8 mouse cellular contexts compared by ENCODE assay signal in genomic region chrX:20705083-20705402, GRCm38 (mm10). TPM values are rescaled to one million over a fixed set of nuclear protein-coding genes. Genes with fewer than 3 reads are reported as not detected.
DNase-seq lines count a peak whose midpoint lies in the region; ATAC-seq and TF ChIP-seq lines count a peak whose summit lies in the region.

No protein-coding gene starts in this region.

- ATAC-seq in liver, postnatal 0 days: no peak

- no peaks in the 10 kb centered on the region for H3K36me3 ChIP-seq in heart, embryonic 10.5 days
- peaks cover 23% of the 10 kb centered on the region; the same call in 1 of the 2 replicates for H3K36me3 ChIP-seq in E14TG2a.4 (ENCODE audit: insufficient read depth, low read length)
- H3K36me3 ChIP-seq in hindbrain, embryonic 10.5 days: peaks cover 8% of the 10 kb centered on the region; the same call in 1 of the 2 replicates
- H3K36me3 ChIP-seq in liver, postnatal 0 days (replicated peaks; ENCODE audit: insufficient read depth, low read length): no peaks in the 10 kb centered on the region

- H3K4me1 ChIP-seq in heart, embryonic 10.5 days: no peaks in the 10 kb centered on the region
- peaks cover 28% of the 10 kb centered on the region for H3K4me1 ChIP-seq in E14TG2a.4 (replicated peaks; ENCODE audit: low read depth, low read length)
- H3K4me1 ChIP-seq in hindbrain, embryonic 10.5 days (replicated peaks): no peaks in the 10 kb centered on the region
- H3K4me1 ChIP-seq in liver, postnatal 0 days (ENCODE audit: insufficient read depth): no peaks in the 10 kb centered on the region

- peak overlapping the region; percentile 89 for H3K27ac ChIP-seq in heart, embryonic 10.5 days
- H3K27ac ChIP-seq in hindbrain, embryonic 10.5 days: peak overlapping the region; percentile 90
- H3K27ac ChIP-seq in liver, postnatal 0 days (ENCODE audit: low read depth): peak overlapping the region; percentile 90; the same call in 1 of the 2 replicates

- no peaks in the 10 kb centered on the region for H3K9me3 ChIP-seq in heart, embryonic 10.5 days
- no peaks in the 10 kb centered on the region for H3K9me3 ChIP-seq in E14TG2a.4 (ENCODE audit: low read length)
- H3K9me3 ChIP-seq in hindbrain, embryonic 10.5 days: 0 out of 2 replicates have a peak, but pooled peaks cover 2% of the 10 kb centered on the region
- H3K9me3 ChIP-seq in liver, postnatal 0 days (ENCODE audit: low read length): no peaks in the 10 kb centered on the region

- TF ChIP-seq CTCF in E14TG2a.4 (conservative IDR thresholded peaks at IDR 0.05; ENCODE audit: low read length): no peak
- no peak for TF ChIP-seq CTCF in liver, postnatal 0 days (IDR thresholded peaks at IDR 0.05; ENCODE audit: low read depth)

- TF ChIP-seq EP300 in liver, postnatal 0 days (IDR thresholded peaks at IDR 0.05; ENCODE audit: low read depth): no peak

- peak overlapping the region; percentile 79 for H3K4me2 ChIP-seq in liver, postnatal 0 days (ENCODE audit: low read depth, low read length)

- 32% methylated on average over 3 of the region's 3 CpGs for WGBS in heart, embryonic 10.5 days
- 35% methylated on average over 3 of the region's 3 CpGs for WGBS in hindbrain, embryonic 10.5 days
- 22% methylated on average over 3 of the region's 3 CpGs for WGBS in liver, postnatal 0 days (ENCODE audit: insufficient replicate concordance)

- H3K4me3 ChIP-seq in heart, embryonic 10.5 days: peak overlapping the region; percentile 65
- peak overlapping the region; percentile 86 for H3K4me3 ChIP-seq in E14TG2a.4 (replicated peaks; ENCODE audit: low read length)
- peak overlapping the region; percentile 68 for H3K4me3 ChIP-seq in hindbrain, embryonic 10.5 days
- H3K4me3 ChIP-seq in liver, postnatal 0 days (ENCODE audit: low read depth, low read length): peak overlapping the region; percentile 63

- no peak overlapping the region for H3K9ac ChIP-seq in liver, postnatal 0 days (replicated peaks)

- DNase-seq in heart, embryonic 10.5 days (ENCODE audit: low spot score): no peak
- no peak for DNase-seq in heart, adult 18-20 months
- no peak for DNase-seq in hindbrain, embryonic 10.5 days (ENCODE audit: low spot score)
- no peak for DNase-seq in liver, postnatal 0 days
- no peak for DNase-seq in cerebellum, postnatal 10 days
- no peak for DNase-seq in layer of hippocampus, postnatal 10 days (ENCODE audit: low spot score in 2 of 2)
- no peak for DNase-seq in spleen, postnatal 14 days (ENCODE audit: low spot score in 2 of 2)

- no peaks in the 10 kb centered on the region for H3K27me3 ChIP-seq in heart, embryonic 10.5 days (ENCODE audit: insufficient read depth, poor library complexity, severe bottlenecking)
- no peaks in the 10 kb centered on the region for H3K27me3 ChIP-seq in E14TG2a.4 (ENCODE audit: insufficient read depth, low read length)
- H3K27me3 ChIP-seq in hindbrain, embryonic 10.5 days (ENCODE audit: insufficient read depth, poor library complexity, severe bottlenecking): no peaks in the 10 kb centered on the region
- no peaks in the 10 kb centered on the region for H3K27me3 ChIP-seq in liver, postnatal 0 days (ENCODE audit: insufficient read depth, low read length)

RNA-seq across cellular contexts. Expression of gene Usp11, which starts 1.3 kb away (rescaled TPM):
- 51.2 and 56.8 TPM in 2 replicates for polyA plus RNA-seq in heart, embryonic 10.5 days (2016; fragmentation: Nextera tagmentation; extraction: Ambion mirVana)
- 1 to 10 TPM; 4.6 to 7.8 TPM for total RNA-seq in heart, adult 18-20 months (2021)
- polyA plus RNA-seq in hindbrain, embryonic 10.5 days (2016; fragmentation: Nextera tagmentation; extraction: Ambion mirVana): 68.4 and 76.7 TPM in 2 replicates
- polyA plus RNA-seq in liver, postnatal 0 days (2015; fragmentation: Nextera tagmentation; extraction: Ambion mirVana): 1.9 and 2.0 TPM in 2 replicates
- 10 to 100 TPM; 77.2 to 80.3 TPM for total RNA-seq in layer of hippocampus, postnatal 10 days (2021)

RNA-seq across cellular contexts. Expression of gene Cdk16, which starts 17.3 kb away (rescaled TPM):
- polyA plus RNA-seq in heart, embryonic 10.5 days (2016; fragmentation: Nextera tagmentation; extraction: Ambion mirVana): 121 and 130 TPM in 2 replicates
- total RNA-seq in heart, adult 18-20 months (2021): 100 to 1,000 TPM; 107 to 117 TPM
- 125 and 144 TPM in 2 replicates for polyA plus RNA-seq in hindbrain, embryonic 10.5 days (2016; fragmentation: Nextera tagmentation; extraction: Ambion mirVana)
- 15.3 TPM in 2 replicates for polyA plus RNA-seq in liver, postnatal 0 days (2015; fragmentation: Nextera tagmentation; extraction: Ambion mirVana)
- 100 to 1,000 TPM; 262 TPM for total RNA-seq in layer of hippocampus, postnatal 10 days (2021)

RNA-seq across cellular contexts. Expression of gene Uba1, which starts 46.9 kb away (rescaled TPM):
- polyA plus RNA-seq in heart, embryonic 10.5 days (2016; fragmentation: Nextera tagmentation; extraction: Ambion mirVana): 202 and 218 TPM in 2 replicates
- 100 to 1,000 TPM; 206 to 212 TPM for total RNA-seq in heart, adult 18-20 months (2021)
- polyA plus RNA-seq in hindbrain, embryonic 10.5 days (2016; fragmentation: Nextera tagmentation; extraction: Ambion mirVana): 261 and 307 TPM in 2 replicates
- polyA plus RNA-seq in liver, postnatal 0 days (2015; fragmentation: Nextera tagmentation; extraction: Ambion mirVana): 42.9 and 50.4 TPM in 2 replicates
- 100 to 1,000 TPM; 394 to 409 TPM for total RNA-seq in layer of hippocampus, postnatal 10 days (2021)

Comparison
In these comparisons a context has a peak if more than half of its experiments do, and no peak if none do; other contexts are left out.
1. RNA of gene Usp11, which starts 1.3 kb away (polyA plus RNA-seq): 68.4 to 76.7 TPM in hindbrain, embryonic 10.5 days and 51.2 to 56.8 TPM in heart, embryonic 10.5 days; 1.9 to 2.0 TPM in liver, postnatal 0 days; every median in the first group is over 10 times any median in the second.
2. Peak in every context shown above with its lines, with median percentiles within 50 percentile points of each other: H3K27ac ChIP-seq and H3K4me3 ChIP-seq.